Mouse (Mus musculus) MEL (cell line): Measurements from ENCODE around the gene Dync1i2. TPM values are rescaled to one million over a fixed set of nuclear protein-coding genes. Genes with fewer than 3 reads are reported as not detected.

Source experiments
- DNase-seq: peaks from one replicate; pipeline ENCODE4 v3.0.0; 2011; ENCODE audit warnings: low read depth, low spot score
- H3K27ac ChIP-seq: 2 replicates; pipeline ENCODE4 v1.5.1; 2012; ENCODE audit warnings: low read depth, mild to moderate bottlenecking, control low read depth, low read length, moderate library complexity; ENCODE audit not compliant: control insufficient read depth
- H3K27me3 ChIP-seq, 2 experiments: fragments of 150-350 bp in 1 of 2; sonication (generic) in 1 of 2; 2 replicates each; pipeline ENCODE4 v1.6.1; 2012; ENCODE audit warnings: low read length in 2 of 2, mild to moderate bottlenecking in 2 of 2, improper control_type of control experiment in 1 of 2, moderate library complexity in 1 of 2; ENCODE audit not compliant: insufficient read depth in 2 of 2, control insufficient read depth in 1 of 2
- H3K36me3 ChIP-seq, 2 experiments: 2 replicates each; pipeline ENCODE4 v1.6.1; 2012 to 2014; ENCODE audit warnings: low read length in 2 of 2, improper control_type of control experiment in 1 of 2, inconsistent platforms in 1 of 2, mild to moderate bottlenecking in 1 of 2; ENCODE audit not compliant: insufficient read depth in 2 of 2, control insufficient read depth in 1 of 2
- H3K4me1 ChIP-seq, 2 experiments: fragments of 150-350 bp in 1 of 2; sonication (generic) in 1 of 2; 2 replicates each; pipeline ENCODE4 v1.6.1; 2012; ENCODE audit warnings: low read length in 2 of 2, improper control_type of control experiment in 1 of 2, mild to moderate bottlenecking in 1 of 2; ENCODE audit not compliant: insufficient read depth in 2 of 2, control insufficient read depth in 1 of 2
- H3K4me3 ChIP-seq, 2 experiments: fragments of 150-350 bp in 1 of 2; sonication (generic) in 1 of 2; 2 replicates each; pipeline ENCODE4 v1.5.1; 2012; ENCODE audit warnings: low read depth in 2 of 2, low read length in 2 of 2, mild to moderate bottlenecking in 2 of 2, moderate library complexity in 2 of 2, control low read depth in 1 of 2, improper control_type of control experiment in 1 of 2; ENCODE audit not compliant: control insufficient read depth in 1 of 2, insufficient read depth in 1 of 2
- H3K79me2 ChIP-seq: 2 replicates; pipeline ENCODE4 v1.6.1; 2012; ENCODE audit warnings: mild to moderate bottlenecking, low read length, moderate library complexity; ENCODE audit not compliant: control insufficient read depth, poor library complexity, insufficient read depth
- H3K9ac ChIP-seq: 2 replicates; pipeline ENCODE4 v1.6.1; 2012; ENCODE audit warnings: low read depth, mild to moderate bottlenecking, control low read depth, low read length, moderate library complexity; ENCODE audit not compliant: control insufficient read depth, poor library complexity, severe bottlenecking
- H3K9me3 ChIP-seq: fragments of 150-350 bp; sonication (generic); replicated peaks from 2 replicates; pipeline ENCODE4 v1.6.1; 2012; ENCODE audit warnings: mild to moderate bottlenecking, low read length, improper control_type of control experiment, moderate library complexity; ENCODE audit not compliant: insufficient read depth
- BHLHE40 ChIP-seq: IDR thresholded peaks from 2 replicates; pipeline ENCODE4 v1.6.1; 2012; ENCODE audit warnings: low read depth, mild to moderate bottlenecking, inconsistent platforms, low read length, improper control_type of control experiment, borderline replicate concordance
- CHD1 ChIP-seq: IDR thresholded peaks from 2 replicates; pipeline ENCODE4 v1.6.1; 2012; ENCODE audit warnings: low read depth, mild to moderate bottlenecking, inconsistent platforms, low read length, improper control_type of control experiment
- CHD2 ChIP-seq: IDR thresholded peaks from 2 replicates; pipeline ENCODE4 v1.6.1; 2011; ENCODE audit warnings: low read length, improper control_type of control experiment
- CTCF ChIP-seq, 3 experiments: IDR thresholded peaks in 2 of 3; conservative IDR thresholded peaks in 1 of 3; 2 replicates each; pipeline ENCODE4 v1.5.1; 2011 to 2012; ENCODE audit warnings: low read length in 3 of 3, low read depth in 2 of 3, mild to moderate bottlenecking in 2 of 3, improper control_type of control experiment in 1 of 3, inconsistent platforms in 1 of 3, mixed read lengths in 1 of 3, moderate library complexity in 1 of 3; ENCODE audit not compliant: control insufficient read depth in 1 of 3, insufficient read depth in 1 of 3, poor library complexity in 1 of 3, severe bottlenecking in 1 of 3
- E2F4 ChIP-seq: IDR thresholded peaks from 2 replicates; pipeline ENCODE4 v1.6.1; 2011; ENCODE audit warnings: low read depth, low read length, improper control_type of control experiment, borderline replicate concordance
- ELF1 ChIP-seq: IDR thresholded peaks from 2 replicates; pipeline ENCODE4 v1.6.1; 2014; ENCODE audit warnings: low read depth, mild to moderate bottlenecking, inconsistent platforms, low read length, improper control_type of control experiment, moderate library complexity
- ETS1 ChIP-seq: IDR thresholded peaks from 2 replicates; pipeline ENCODE4 v1.6.1; 2012; ENCODE audit warnings: low read depth, mild to moderate bottlenecking, inconsistent platforms, low read length, improper control_type of control experiment, moderate library complexity
- HCFC1 ChIP-seq: IDR thresholded peaks from 2 replicates; pipeline ENCODE4 v1.6.1; 2012; ENCODE audit warnings: low read depth, mild to moderate bottlenecking, inconsistent platforms, low read length, improper control_type of control experiment, moderate library complexity
- JUND ChIP-seq: IDR thresholded peaks from 2 replicates; pipeline ENCODE4 v1.6.1; 2011; ENCODE audit warnings: low read depth, mild to moderate bottlenecking, improper control_type of control experiment, low read length
- KAT2A ChIP-seq: conservative IDR thresholded peaks from 2 replicates; pipeline ENCODE4 v1.6.1; 2012; ENCODE audit warnings: low read depth, low read length, improper control_type of control experiment, inconsistent platforms
- MAX ChIP-seq: IDR thresholded peaks from 2 replicates; pipeline ENCODE4 v1.6.1; 2011; ENCODE audit warnings: low read length, improper control_type of control experiment
- MEF2A ChIP-seq: IDR thresholded peaks from 2 replicates; pipeline ENCODE4 v1.6.1; 2014; ENCODE audit warnings: low read depth, mild to moderate bottlenecking, inconsistent platforms, low read length, improper control_type of control experiment; ENCODE audit not compliant: poor library complexity, insufficient replicate concordance, severe bottlenecking; ENCODE audit errors: extremely low read depth
- MXI1 ChIP-seq: IDR thresholded peaks from 2 replicates; pipeline ENCODE4 v1.6.1; 2011; ENCODE audit warnings: mild to moderate bottlenecking, low read depth, low read length, improper control_type of control experiment
- NELFE ChIP-seq: IDR thresholded peaks from 2 replicates; pipeline ENCODE4 v1.6.1; 2011; ENCODE audit warnings: low read depth, low read length, improper control_type of control experiment
- NRF1 ChIP-seq: IDR thresholded peaks from 2 replicates; pipeline ENCODE4 v1.6.1; 2014; ENCODE audit warnings: low read depth, mild to moderate bottlenecking, inconsistent platforms, low read length, improper control_type of control experiment, moderate library complexity; ENCODE audit not compliant: poor library complexity, insufficient read depth, severe bottlenecking
- POLR2AphosphoS5 ChIP-seq: IDR thresholded peaks from 2 replicates; pipeline ENCODE4 v1.6.1; 2012; ENCODE audit warnings: low read depth, borderline replicate concordance, mild to moderate bottlenecking, inconsistent platforms, low read length, moderate library complexity, mixed read lengths
- RAD21 ChIP-seq: IDR thresholded peaks from 2 replicates; pipeline ENCODE4 v1.6.1; 2011; ENCODE audit warnings: mild to moderate bottlenecking, low read depth, low read length, improper control_type of control experiment
- SIN3A ChIP-seq: IDR thresholded peaks from 2 replicates; pipeline ENCODE4 v1.6.1; 2012; ENCODE audit warnings: low read length, improper control_type of control experiment, inconsistent platforms
- SMC3 ChIP-seq: IDR thresholded peaks from 2 replicates; pipeline ENCODE4 v1.6.1; 2011; ENCODE audit warnings: low read depth, low read length, improper control_type of control experiment
- TAL1 ChIP-seq: IDR thresholded peaks from 2 replicates; pipeline ENCODE4 v1.6.1; 2012; ENCODE audit warnings: mild to moderate bottlenecking, inconsistent platforms, low read length, moderate library complexity, mixed read lengths
- TBP ChIP-seq: IDR thresholded peaks from 2 replicates; pipeline ENCODE4 v1.8.0; 2011; ENCODE audit warnings: low read depth, low read length, improper control_type of control experiment
- ZC3H11A ChIP-seq: IDR thresholded peaks from 2 replicates; pipeline ENCODE4 v1.6.1; 2012; ENCODE audit warnings: low read depth, mild to moderate bottlenecking, inconsistent platforms, low read length, improper control_type of control experiment
- ZKSCAN1 ChIP-seq: IDR thresholded peaks from 2 replicates; pipeline ENCODE4 v1.6.1; 2012; ENCODE audit warnings: low read depth, mild to moderate bottlenecking, inconsistent platforms, low read length, improper control_type of control experiment, moderate library complexity
- ZMIZ1 ChIP-seq: IDR thresholded peaks from 2 replicates; pipeline ENCODE4 v1.6.1; 2012; ENCODE audit warnings: low read depth, mild to moderate bottlenecking, inconsistent platforms, low read length, improper control_type of control experiment, moderate library complexity
- ZNF384 ChIP-seq: IDR thresholded peaks from 2 replicates; pipeline ENCODE4 v1.6.1; 2012; ENCODE audit warnings: low read depth, mild to moderate bottlenecking, inconsistent platforms, low read length, improper control_type of control experiment
- polyA plus RNA-seq, 2 experiments: library from polyadenylated mRNA; stranded (reverse) in 1 of 2; unstranded in 1 of 2; fragments of >175 nt in 1 of 2; fragments of >200 nt in 1 of 2; gene quantifications; 2 replicates each; pipeline versions ENCODE4 v1.2.1 to v1.2.4; 2012; ENCODE audit warnings: low replicate concordance in 2 of 2, low read depth in 1 of 2; ENCODE audit not compliant: insufficient read length in 2 of 2, insufficient read depth in 1 of 2, missing spikeins in 1 of 2
- total RNA-seq: library from RNA; depleted of rRNA; stranded (reverse); fragments of 300-350 nt; gene quantifications from 2 replicates; pipeline ENCODE4 v1.2.3, GENCODE M21; 2012

Dync1i2 gene
- total and polyA plus RNA-seq, 3 experiments, result 21.8 to 156 (median 59.1) TPM

GRCm38 (mm10) chr2:71162831-71163621 is 48.5 kb upstream of the Dync1i2 start (continued):
- TF ChIP-seq ZKSCAN1, result no peak
- TF ChIP-seq TBP, result no peak
- no peak for TF ChIP-seq POLR2AphosphoS5
- TF ChIP-seq NRF1, result no peak
- TF ChIP-seq CHD2, result no peak
- TF ChIP-seq, all 39 proteins: peak for 4

DNA sequence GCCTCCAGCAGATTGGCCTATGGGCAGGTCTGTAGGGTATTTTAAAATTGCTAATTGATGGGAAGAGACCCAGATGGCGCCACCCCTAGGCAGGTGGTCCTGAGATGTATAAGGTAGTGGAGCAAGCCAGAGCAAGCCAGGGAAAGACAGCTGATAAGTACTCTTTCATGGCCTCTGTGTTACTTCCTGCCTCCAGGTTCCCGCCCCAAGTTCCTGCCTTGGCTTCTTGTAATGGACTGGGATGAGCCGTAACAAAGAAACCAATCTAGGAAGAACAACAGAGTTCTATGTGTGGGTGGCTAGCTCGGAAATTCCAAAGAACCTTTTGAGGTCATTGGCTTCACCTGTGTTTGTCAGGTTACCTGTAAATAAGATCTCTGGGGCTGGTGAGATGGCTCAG is 44.3 kb upstream of the Dync1i2 start:
- Histone ChIP-seq H3K9ac (no peak overlapping the region), H3K36me3 (peaks cover 0 to 7% of the 10 kb centered on the region in 2 experiments; a peak in 2 of 4 replicates), H3K9me3 (no peaks in the 10 kb centered on the region), H3K4me3 (no peak overlapping the region), H3K27me3 (no peaks in the 10 kb centered on the region; a peak in 1 of 4 replicates), H3K79me2 (no peaks in the 10 kb centered on the region), H3K27ac (no peak overlapping the region), H3K4me1 (0 out of 4 replicates have a peak, but pooled peaks cover 0 to 11% of the 10 kb centered on the region in 2 experiments)
- no peak for DNase-seq
- TF ChIP-seq MXI1 (no peak), JUND (no peak), BHLHE40 (no peak), NELFE (no peak), MEF2A (no peak), ZNF384 (no peak), SIN3A (no peak), E2F4 (no peak), ELF1 (no peak)

- peaks cover 0 to 12% of the 10 kb centered on the region in 2 experiments; a peak in 1 of 4 replicates for H3K4me1 ChIP-seq
- no peak overlapping the region for H3K4me3 ChIP-seq
- H3K9me3 ChIP-seq, result no peaks in the 10 kb centered on the region
- no peak for DNase-seq
- no peak overlapping the region for H3K27ac ChIP-seq
- H3K9ac ChIP-seq, result no peak overlapping the region
- H3K36me3 ChIP-seq, result peaks cover 0 to 3% of the 10 kb centered on the region in 2 experiments; a peak in 1 of 4 replicates
- TF ChIP-seq ZNF384 (no peak), ZC3H11A (no peak), TAL1 (no peak), ZMIZ1 (no peak), CTCF (IDR thresholded peaks at IDR 0.05 in 2 of 3, conservative IDR thresholded peaks at IDR 0.05 in 1 of 3; ENCODE audit: control insufficient read depth in 1 of 3, insufficient read depth in 1 of 3, low read depth in 2 of 3, low read length in 3 of 3, poor library complexity in 1 of 3, severe bottlenecking in 1 of 3) (no peak), MXI1 (no peak), RAD21 (no peak), HCFC1 (no peak), POLR2AphosphoS5 (no peak), CHD1 (no peak), SMC3 (no peak), E2F4 (no peak), KAT2A (no peak), TBP (no peak), ETS1 (no peak), MAX (no peak)
- TF ChIP-seq, all 39 proteins: peak for 0
- H3K79me2 ChIP-seq, result no peaks in the 10 kb centered on the region
- no peaks in the 10 kb centered on the region; a peak in 1 of 4 replicates for H3K27me3 ChIP-seq
Observed at GRCm38 (mm10) chr2:71168461-71169021, 43.0 kb upstream of the Dync1i2 start.
